In genomic region chr11:35784002-35784401, GRCm38 (mm10) we compare ENCODE assay signal across 27 mouse cellular contexts. TPM values are rescaled to one million over a fixed set of nuclear protein-coding genes. Genes with fewer than 3 reads are reported as not detected.
DNase-seq lines count a peak whose midpoint lies in the region; ATAC-seq and TF ChIP-seq lines count a peak whose summit lies in the region.
"Had no signal": no experiment of that assay in that cellular context is flagged by ENCODE, and none has a peak within 500 bp of the region (broad histone marks: within the 10 kb centered on the region; RNA-seq: fewer than 3 reads in every experiment).

No protein-coding gene starts in this region.

- no peaks in the 10 kb centered on the region for H3K79me2 ChIP-seq in MEL (ENCODE audit: control insufficient read depth, insufficient read depth, low read length, poor library complexity)

- H3K27me3 ChIP-seq in intestine, postnatal 0 days (replicated peaks; ENCODE audit: control insufficient read depth, insufficient read depth, low read length): no peaks in the 10 kb centered on the region
- H3K27me3 ChIP-seq in intestine, embryonic 15.5 days (replicated peaks): no peaks in the 10 kb centered on the region
- no peaks in the 10 kb centered on the region for H3K27me3 ChIP-seq in liver, postnatal 0 days (ENCODE audit: insufficient read depth, low read length)
- H3K27me3 ChIP-seq in MEL (ENCODE audit: control insufficient read depth in 1 of 2, insufficient read depth in 2 of 2, low read length in 2 of 2): no peaks in the 10 kb centered on the region
- H3K27me3 ChIP-seq: embryonic facial prominence, embryonic 13.5 days; embryonic facial prominence, embryonic 15.5 days; forebrain, embryonic 12.5 days; Patski had no signal

- TF ChIP-seq POLR2A in MEL (IDR thresholded peaks at IDR 0.05; ENCODE audit: control insufficient read depth in 1 of 2, insufficient read depth in 1 of 2, low read depth in 1 of 2, low read length in 2 of 2, poor library complexity in 1 of 2): no peak

- WGBS in intestine, postnatal 0 days: 58% methylated on average over 3 of the region's 3 CpGs
- 74% methylated on average over 3 of the region's 3 CpGs for WGBS in intestine, embryonic 15.5 days
- WGBS in liver, postnatal 0 days (ENCODE audit: insufficient replicate concordance): 67% methylated on average over 3 of the region's 3 CpGs

- H3K36me3 ChIP-seq in intestine, postnatal 0 days (ENCODE audit: control insufficient read depth, insufficient read depth): peaks cover 46% of the 10 kb centered on the region
- H3K36me3 ChIP-seq in intestine, embryonic 15.5 days: peaks cover 47% of the 10 kb centered on the region
- peaks cover 49% of the 10 kb centered on the region for H3K36me3 ChIP-seq in liver, postnatal 0 days (replicated peaks; ENCODE audit: insufficient read depth, low read length)
- H3K36me3 ChIP-seq in MEL (ENCODE audit: control insufficient read depth in 1 of 2, insufficient read depth in 2 of 2, low read length in 2 of 2): peaks cover 0 to 52% of the 10 kb centered on the region in 2 experiments; a peak in 2 of 4 replicates

- no peaks in the 10 kb centered on the region for H3K9me3 ChIP-seq in intestine, postnatal 0 days (ENCODE audit: control insufficient read depth)
- no peaks in the 10 kb centered on the region for H3K9me3 ChIP-seq in intestine, embryonic 15.5 days
- H3K9me3 ChIP-seq in liver, postnatal 0 days (ENCODE audit: low read length): no peaks in the 10 kb centered on the region
- H3K9me3 ChIP-seq in MEL (replicated peaks; ENCODE audit: insufficient read depth, low read length): no peaks in the 10 kb centered on the region
- H3K9me3 ChIP-seq: embryonic facial prominence, embryonic 13.5 days; embryonic facial prominence, embryonic 15.5 days; forebrain, embryonic 10.5 days; forebrain, embryonic 12.5 days had no signal

- TF ChIP-seq CTCF in intestine, postnatal 0 days (IDR thresholded peaks at IDR 0.05; ENCODE audit: low read depth): no peak
- no peak for TF ChIP-seq CTCF in liver, postnatal 0 days (IDR thresholded peaks at IDR 0.05; ENCODE audit: low read depth)
- TF ChIP-seq CTCF in MEL (IDR thresholded peaks at IDR 0.05 in 2 of 3, conservative IDR thresholded peaks at IDR 0.05 in 1 of 3; ENCODE audit: control insufficient read depth in 1 of 3, insufficient read depth in 1 of 3, low read depth in 2 of 3, low read length in 3 of 3, poor library complexity in 1 of 3, severe bottlenecking in 1 of 3): no peak

- H3K4me3 ChIP-seq in intestine, postnatal 0 days (ENCODE audit: low read depth, low read length): no peak overlapping the region
- H3K4me3 ChIP-seq in intestine, embryonic 15.5 days (replicated peaks): no peak overlapping the region
- no peak overlapping the region for H3K4me3 ChIP-seq in liver, postnatal 0 days (ENCODE audit: low read depth, low read length)
- H3K4me3 ChIP-seq in MEL (ENCODE audit: control insufficient read depth in 1 of 2, insufficient read depth in 1 of 2, low read depth in 2 of 2, low read length in 2 of 2): no peak overlapping the region
- H3K4me3 ChIP-seq: embryonic facial prominence, embryonic 13.5 days; embryonic facial prominence, embryonic 15.5 days; erythroblast, embryonic 14.5 days; forebrain, embryonic 10.5 days; forebrain, embryonic 12.5 days had no signal

- TF ChIP-seq EP300 in liver, postnatal 0 days (IDR thresholded peaks at IDR 0.05; ENCODE audit: low read depth): no peak
- no peak for TF ChIP-seq EP300 in MEL (IDR thresholded peaks at IDR 0.05; ENCODE audit: low read depth in 1 of 2, low read length in 2 of 2)

- ATAC-seq in intestine, postnatal 0 days: no peak
- no peak for ATAC-seq in intestine, embryonic 15.5 days
- peak; percentile 64 for ATAC-seq in liver, postnatal 0 days
- ATAC-seq: activated CD4-positive, CD25-positive, alpha-beta regulatory T cell, adult 4 months; forebrain, embryonic 14.5 days; forebrain, embryonic 16.5 days; Patski had no signal

- no peak for DNase-seq in liver, postnatal 0 days
- DNase-seq in liver: no peak
- no peak for DNase-seq in MEL (ENCODE audit: low read depth, low spot score)
- DNase-seq in adipocyte (ENCODE audit: low spot score): peak; percentile 26
- no peak for DNase-seq in spleen, postnatal 4 days (ENCODE audit: low spot score in 2 of 2)
- DNase-seq: adrenal gland, adult 2 months; adrenal gland, postnatal 10 days; adrenal gland, postnatal 25 days; cerebellum, adult 11 months; cerebellum, adult 18-20 months; cerebellum, adult 8-10 months; cerebellum, adult 9-11 months; cerebellum, postnatal 14 days; cerebellum, postnatal 36 days; embryo, embryonic 11 days had no signal

- no peak overlapping the region for H3K4me2 ChIP-seq in intestine, postnatal 0 days (replicated peaks; ENCODE audit: low read depth)
- H3K4me2 ChIP-seq in intestine, embryonic 15.5 days (replicated peaks): no peak overlapping the region
- H3K4me2 ChIP-seq in liver, postnatal 0 days (ENCODE audit: low read depth, low read length): no peak overlapping the region
- H3K4me2 ChIP-seq: embryonic facial prominence, embryonic 13.5 days; embryonic facial prominence, embryonic 15.5 days; forebrain, embryonic 12.5 days had no signal

- 0 out of 2 replicates have a peak, but pooled peaks cover 3% of the 10 kb centered on the region for H3K4me1 ChIP-seq in intestine, postnatal 0 days (replicated peaks; ENCODE audit: control insufficient read depth, insufficient read depth, low read length)
- no peaks in the 10 kb centered on the region for H3K4me1 ChIP-seq in intestine, embryonic 15.5 days (replicated peaks)
- H3K4me1 ChIP-seq in liver, postnatal 0 days (ENCODE audit: insufficient read depth): no peaks in the 10 kb centered on the region
- no peaks in the 10 kb centered on the region for H3K4me1 ChIP-seq in MEL (ENCODE audit: control insufficient read depth in 1 of 2, insufficient read depth in 2 of 2, low read length in 2 of 2)
- H3K4me1 ChIP-seq: embryonic facial prominence, embryonic 13.5 days; embryonic facial prominence, embryonic 15.5 days; forebrain, embryonic 10.5 days; forebrain, embryonic 12.5 days had no signal

- no peak for TF ChIP-seq RAD21 in MEL (IDR thresholded peaks at IDR 0.05; ENCODE audit: low read depth, low read length)

- H3K27ac ChIP-seq in intestine, postnatal 0 days (ENCODE audit: low read depth, low read length): peak overlapping the region; percentile 30; the same call in 1 of the 2 replicates
- no peak overlapping the region for H3K27ac ChIP-seq in intestine, embryonic 15.5 days
- peak overlapping the region; percentile 67; the same call in 1 of the 2 replicates for H3K27ac ChIP-seq in liver, postnatal 0 days (ENCODE audit: low read depth)
- no peak overlapping the region for H3K27ac ChIP-seq in MEL (ENCODE audit: control insufficient read depth, low read depth, low read length)
- H3K27ac ChIP-seq: embryonic facial prominence, embryonic 13.5 days; embryonic facial prominence, embryonic 15.5 days; forebrain, embryonic 10.5 days; forebrain, embryonic 12.5 days had no signal

- no peak overlapping the region for H3K9ac ChIP-seq in intestine, postnatal 0 days (ENCODE audit: low read depth, low read length)
- no peak overlapping the region for H3K9ac ChIP-seq in intestine, embryonic 15.5 days
- no peak overlapping the region for H3K9ac ChIP-seq in liver, postnatal 0 days (replicated peaks)
- no peak overlapping the region for H3K9ac ChIP-seq in MEL (ENCODE audit: control insufficient read depth, low read depth, low read length, poor library complexity, severe bottlenecking)
- H3K9ac ChIP-seq: embryonic facial prominence, embryonic 13.5 days; embryonic facial prominence, embryonic 15.5 days; forebrain, embryonic 12.5 days had no signal

TF ChIP-seq in MEL, 35 proteins besides CTCF, POLR2A, EP300 and RAD21:
- TF ChIP-seq ZNF384 (IDR thresholded peaks at IDR 0.05; ENCODE audit: low read depth, low read length) (peak; percentile 9; the same call in 1 of the 2 replicates), JUND (IDR thresholded peaks at IDR 0.05; ENCODE audit: low read depth, low read length) (no peak)

RNA-seq across cellular contexts. Expression of gene Fbll1, which starts 14.7 kb away (rescaled TPM):
- 0.58 and 0.69 TPM in 2 replicates for polyA plus RNA-seq in intestine, postnatal 0 days (2015; fragmentation: Nextera tagmentation; extraction: Ambion mirVana)
- polyA plus RNA-seq in intestine, embryonic 15.5 days (2015; fragmentation: Nextera tagmentation; extraction: Ambion mirVana): 0.57 and 0.77 TPM in 2 replicates
- polyA plus RNA-seq in liver, postnatal 0 days (2015; fragmentation: Nextera tagmentation; extraction: Ambion mirVana): not detected in 2 replicates
- not detected in 2 replicates for total RNA-seq in MEL (2012; rRNA removed)
- not detected for polyA plus RNA-seq in MEL (2012; ENCODE audit: insufficient read depth in 1 of 2, insufficient read length in 2 of 2, low read depth in 1 of 2, low replicate concordance in 2 of 2, missing spikeins in 1 of 2)
- total RNA-seq: adrenal gland, adult 2 months; common myeloid progenitor, adult 5-6 weeks had no signal
- polyA plus RNA-seq: activated CD4-positive, CD25-positive, alpha-beta regulatory T cell, adult 4 months; erythroblast, embryonic 14.5 days; Patski had no signal

RNA-seq across cellular contexts. Expression of gene Pank3, which starts 14.7 kb away (rescaled TPM):
- polyA plus RNA-seq in intestine, postnatal 0 days (2015; fragmentation: Nextera tagmentation; extraction: Ambion mirVana): 39.6 and 42.5 TPM in 2 replicates
- 28.2 and 28.3 TPM in 2 replicates for polyA plus RNA-seq in intestine, embryonic 15.5 days (2015; fragmentation: Nextera tagmentation; extraction: Ambion mirVana)
- polyA plus RNA-seq in liver, postnatal 0 days (2015; fragmentation: Nextera tagmentation; extraction: Ambion mirVana): 4.8 and 5.5 TPM in 2 replicates
- 18.7 and 20.7 TPM in 2 replicates for total RNA-seq in MEL (2012; rRNA removed)
- polyA plus RNA-seq in MEL (2012; ENCODE audit: insufficient read depth in 1 of 2, insufficient read length in 2 of 2, low read depth in 1 of 2, low replicate concordance in 2 of 2, missing spikeins in 1 of 2): 10 to 100 TPM; 12.0 to 19.6 TPM

RNA-seq across cellular contexts. Expression of gene Rars, which starts 50.3 kb away (rescaled TPM):
- polyA plus RNA-seq in intestine, postnatal 0 days (2015; fragmentation: Nextera tagmentation; extraction: Ambion mirVana): 82.3 and 82.7 TPM in 2 replicates
- 118 and 122 TPM in 2 replicates for polyA plus RNA-seq in intestine, embryonic 15.5 days (2015; fragmentation: Nextera tagmentation; extraction: Ambion mirVana)
- 26.9 and 28.3 TPM in 2 replicates for polyA plus RNA-seq in liver, postnatal 0 days (2015; fragmentation: Nextera tagmentation; extraction: Ambion mirVana)
- 251 and 268 TPM in 2 replicates for total RNA-seq in MEL (2012; rRNA removed)
- polyA plus RNA-seq in MEL (2012; ENCODE audit: insufficient read depth in 1 of 2, insufficient read length in 2 of 2, low read depth in 1 of 2, low replicate concordance in 2 of 2, missing spikeins in 1 of 2): 100 to 1,000 TPM; 193 to 396 TPM

Comparison
In these comparisons a context has a peak if more than half of its experiments do, and no peak if none do; other contexts are left out.
1. H3K27ac ChIP-seq: peak in intestine, postnatal 0 days (single experiment) and liver, postnatal 0 days (single experiment); none in intestine, embryonic 15.5 days (single experiment) and MEL (single experiment).